Comparison of ENCODE assay signal across 35 mouse cellular contexts in the genomic region with DNA sequence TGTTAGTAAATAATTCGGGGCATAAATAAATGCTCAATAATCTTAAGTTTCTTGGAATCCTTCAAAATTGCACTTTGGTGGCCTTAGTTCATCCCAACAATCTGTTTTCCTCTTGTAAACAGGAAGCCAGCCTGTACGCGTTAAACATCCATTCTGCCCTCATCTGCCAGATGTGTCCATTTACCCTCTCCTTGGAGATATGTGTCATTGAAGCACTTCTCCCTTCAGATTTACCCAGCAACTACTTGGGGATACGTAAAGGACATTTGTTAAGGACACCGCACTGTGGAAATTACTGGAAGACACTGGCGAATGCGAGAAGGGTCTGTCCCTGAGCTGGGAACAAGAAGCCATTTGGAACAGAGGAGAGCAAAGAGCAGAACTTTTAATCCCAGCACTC.
"Had no signal": no experiment of that assay in that cellular context is flagged by ENCODE, and none has a peak within 500 bp of the region (broad histone marks: within the 10 kb centered on the region; RNA-seq: fewer than 3 reads in every experiment).

No protein-coding gene starts in this region.

- H3K27ac ChIP-seq: heart, embryonic 10.5 days; heart, embryonic 13.5 days; heart, embryonic 15.5 days; hindbrain, embryonic 10.5 days; hindbrain, embryonic 12.5 days; hindbrain, embryonic 13.5 days; hindbrain, embryonic 14.5 days; hindbrain, embryonic 15.5 days; hindbrain, postnatal 0 days; intestine, embryonic 15.5 days; kidney, embryonic 15.5 days; kidney, postnatal 0 days; layer of hippocampus, adult 2 months had no signal

- H3K9ac ChIP-seq: heart, embryonic 12.5 days; heart, embryonic 13.5 days; heart, embryonic 15.5 days; hindbrain, embryonic 12.5 days; hindbrain, embryonic 13.5 days; hindbrain, embryonic 14.5 days; hindbrain, embryonic 15.5 days; intestine, embryonic 15.5 days; kidney, embryonic 15.5 days had no signal

- H3K4me2 ChIP-seq: heart, embryonic 11.5 days; heart, embryonic 12.5 days; heart, embryonic 13.5 days; heart, embryonic 15.5 days; hindbrain, embryonic 12.5 days; hindbrain, embryonic 13.5 days; hindbrain, embryonic 14.5 days; hindbrain, embryonic 15.5 days; intestine, embryonic 15.5 days; kidney, embryonic 15.5 days had no signal

- H3K4me3 ChIP-seq: heart, embryonic 10.5 days; heart, embryonic 12.5 days; heart, embryonic 13.5 days; heart, embryonic 15.5 days; hindbrain, embryonic 10.5 days; hindbrain, embryonic 12.5 days; hindbrain, embryonic 13.5 days; hindbrain, embryonic 15.5 days; intestine, embryonic 15.5 days; kidney, embryonic 15.5 days; layer of hippocampus, adult 2 months had no signal

- H3K36me3 ChIP-seq: heart, embryonic 10.5 days; heart, embryonic 12.5 days; heart, embryonic 13.5 days; heart, embryonic 15.5 days; hindbrain, embryonic 10.5 days; hindbrain, embryonic 12.5 days; hindbrain, embryonic 13.5 days; hindbrain, embryonic 15.5 days; intestine, embryonic 15.5 days; kidney, embryonic 15.5 days had no signal

- ATAC-seq: hindbrain, embryonic 16.5 days; hindbrain, postnatal 0 days; inflammation-experienced regulatory T-cells, adult 6 months; intestine, embryonic 15.5 days; intestine, embryonic 16.5 days; intestine, postnatal 0 days had no signal

- H3K9me3 ChIP-seq: heart, embryonic 10.5 days; heart, embryonic 13.5 days; heart, embryonic 15.5 days; hindbrain, embryonic 10.5 days; hindbrain, embryonic 12.5 days; hindbrain, embryonic 13.5 days; hindbrain, embryonic 15.5 days; intestine, embryonic 15.5 days; kidney, embryonic 15.5 days had no signal

- H3K4me1 ChIP-seq: heart, embryonic 10.5 days; heart, embryonic 12.5 days; heart, embryonic 13.5 days; heart, embryonic 15.5 days; hindbrain, embryonic 10.5 days; hindbrain, embryonic 12.5 days; hindbrain, embryonic 15.5 days; intestine, embryonic 15.5 days; kidney, embryonic 15.5 days had no signal

- DNase-seq: heart, postnatal 10 days; heart, postnatal 14 days; heart, postnatal 36 days; heart, postnatal 4 days; kidney, adult 11 months; kidney, adult 18-20 months; kidney, adult 2 months; kidney, adult 8-10 months; kidney, adult 9 months; kidney, postnatal 10 days; kidney, postnatal 14 days; kidney, postnatal 25 days; kidney, postnatal 36 days; kidney, postnatal 4 days; layer of hippocampus, adult 9-11 months; layer of hippocampus, postnatal 36 days had no signal

- H3K27me3 ChIP-seq: heart, embryonic 12.5 days; heart, embryonic 13.5 days; heart, embryonic 15.5 days; hindbrain, embryonic 12.5 days; hindbrain, embryonic 13.5 days; hindbrain, embryonic 15.5 days; intestine, embryonic 15.5 days; kidney, embryonic 15.5 days had no signal
